Mouse (Mus musculus): ENCODE results near the gene Zbtb43. TPM values are rescaled to one million over a fixed set of nuclear protein-coding genes. Genes with fewer than 3 reads are reported as not detected.

Gene Zbtb43
- polyA plus RNA-seq, 1 experiment from 2014 or later = 35.8 TPM

- H3K9me3 ChIP-seq = no peaks in the 10 kb centered on the region
- WGBS = 25% methylated on average over 2 of the region's 2 CpGs
- H3K27me3 ChIP-seq = no peaks in the 10 kb centered on the region
- no peak overlapping the region for H3K27ac ChIP-seq (replicated peaks)
- H3K4me2 ChIP-seq (replicated peaks) = no peak overlapping the region
- no peaks in the 10 kb centered on the region for H3K36me3 ChIP-seq
- no peak overlapping the region for H3K9ac ChIP-seq (replicated peaks)
- no peak for ATAC-seq (replicated peaks)
- H3K4me1 ChIP-seq = peaks cover 22% of the 10 kb centered on the region
- H3K4me3 ChIP-seq = no peak overlapping the region
Observed at GRCm38 (mm10) chr2:33438377-33438776, 30.0 kb downstream of the Zbtb43 start.

DNA sequence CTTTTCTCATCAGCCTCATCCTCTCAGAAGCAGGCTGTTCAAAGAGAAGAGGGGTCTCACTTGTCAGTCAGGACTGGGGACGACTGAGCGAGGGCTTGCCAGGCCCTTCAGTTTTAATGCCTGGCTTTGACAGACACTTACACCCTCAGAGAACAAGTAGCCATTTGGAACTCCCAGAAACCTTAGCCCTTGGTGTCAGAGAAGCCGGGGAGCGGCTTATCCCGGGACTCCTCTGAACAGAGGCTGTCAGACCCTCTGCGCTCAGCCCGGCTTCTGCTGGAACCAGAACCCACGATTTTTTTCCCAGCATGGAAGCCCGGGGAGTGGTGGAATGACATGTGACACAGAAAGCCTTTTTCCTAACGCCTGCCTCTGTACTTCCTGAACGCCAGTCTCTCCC, 31.2 kb downstream of the Zbtb43 start:
- 33% methylated on average over 11 of the region's 11 CpGs for WGBS
- Histone ChIP-seq H3K4me3 (no peak overlapping the region), H3K36me3 (no peaks in the 10 kb centered on the region), H3K4me1 (peaks cover 22% of the 10 kb centered on the region), H3K27me3 (no peaks in the 10 kb centered on the region), H3K9me3 (no peaks in the 10 kb centered on the region), H3K4me2 (replicated peaks) (no peak overlapping the region), H3K9ac (replicated peaks) (no peak overlapping the region), H3K27ac (replicated peaks) (no peak overlapping the region)
- no peak for ATAC-seq (replicated peaks)

DNA sequence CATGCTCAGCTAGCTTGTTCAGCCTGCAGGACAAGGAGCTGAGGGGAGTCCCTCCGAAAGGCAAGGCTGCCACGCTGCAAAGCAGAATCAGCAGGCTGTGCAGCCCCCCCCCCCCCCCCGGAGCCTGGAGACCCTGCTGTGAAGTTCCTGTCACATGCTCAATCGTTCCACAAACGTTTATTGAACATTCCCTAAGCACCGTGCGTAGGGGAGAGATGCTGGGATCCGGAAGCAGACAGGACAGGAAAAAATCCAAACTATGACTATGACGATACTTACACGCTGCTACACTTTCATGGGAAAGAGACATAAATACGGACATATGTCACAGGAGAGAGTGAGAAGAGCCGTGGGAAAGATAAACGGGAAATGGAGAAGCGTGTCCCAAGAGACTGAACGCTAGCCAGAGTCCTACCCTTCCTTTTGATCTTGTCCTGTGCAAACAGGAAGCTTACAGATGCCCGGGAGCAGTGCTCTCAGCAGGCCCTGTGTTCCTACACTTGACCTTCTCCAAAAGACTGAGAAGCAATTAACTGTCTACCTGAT, 32.3 kb downstream of the Zbtb43 start:
- WGBS = 11% methylated on average over 16 of the region's 16 CpGs
- H3K9ac ChIP-seq (replicated peaks) = 0 out of 2 replicates have a peak overlapping the region, but pooled peaks have one; percentile 13

GRCm38 (mm10) chr2:33435036-33435650, 33.2 kb downstream of the Zbtb43 start:
- no peaks in the 10 kb centered on the region for H3K9me3 ChIP-seq
- H3K4me1 ChIP-seq = peaks cover 24% of the 10 kb centered on the region
- H3K9ac ChIP-seq (replicated peaks) = no peak overlapping the region
- no peak overlapping the region for H3K4me2 ChIP-seq (replicated peaks)
- 38% methylated on average over 8 of the region's 8 CpGs for WGBS
- no peaks in the 10 kb centered on the region for H3K27me3 ChIP-seq
- no peaks in the 10 kb centered on the region for H3K36me3 ChIP-seq
- no peak for ATAC-seq (replicated peaks)
- no peak overlapping the region for H3K27ac ChIP-seq (replicated peaks)
- no peak overlapping the region for H3K4me3 ChIP-seq

More for the DNA sequence above, 32.3 kb downstream of the Zbtb43 start:
- H3K4me3 ChIP-seq = peak overlapping the region; percentile 13; the same call in 1 of the 2 replicates
- no peaks in the 10 kb centered on the region for H3K9me3 ChIP-seq
- 0 out of 2 replicates have a peak overlapping the region, but pooled peaks have one; percentile 9 for H3K27ac ChIP-seq (replicated peaks)
- H3K4me2 ChIP-seq (replicated peaks) = peak overlapping the region; percentile 35
- H3K36me3 ChIP-seq = no peaks in the 10 kb centered on the region
- peaks cover 25% of the 10 kb centered on the region for H3K4me1 ChIP-seq
- H3K27me3 ChIP-seq = no peaks in the 10 kb centered on the region
- 0 out of 2 replicates have a peak, but pooled peaks have one; percentile 31 for ATAC-seq (replicated peaks)

- Histone ChIP-seq H3K4me1 (peaks cover 39% of the 10 kb centered on the region), H3K27me3 (no peaks in the 10 kb centered on the region), H3K36me3 (no peaks in the 10 kb centered on the region), H3K27ac (replicated peaks) (no peak overlapping the region), H3K4me3 (no peak overlapping the region), H3K9ac (replicated peaks) (no peak overlapping the region), H3K9me3 (no peaks in the 10 kb centered on the region), H3K4me2 (replicated peaks) (no peak overlapping the region)
- no peak for ATAC-seq (replicated peaks)
- 61% methylated on average over 5 of the region's 5 CpGs for WGBS
Observed at GRCm38 (mm10) chr2:33432877-33433276, 35.5 kb downstream of the Zbtb43 start.

GRCm38 (mm10) chr2:33430771-33431699, 37.3 kb downstream of the Zbtb43 start, which contains the start of gene Zbtb34:
Zbtb34 (minus strand) TSS chr2:33431324.
- H3K4me3 ChIP-seq = peak within 1 kb of the TSS; percentile 83
- peak within 1 kb of the TSS; percentile 90 for H3K4me2 ChIP-seq (replicated peaks)
- under 1% methylated on average over 89 of the region's 102 CpGs for WGBS
- H3K36me3 ChIP-seq = no peaks in the 10 kb centered on the region
- peak; percentile 69 for ATAC-seq (replicated peaks)
- H3K4me1 ChIP-seq = peaks cover 38% of the 10 kb centered on the region
- H3K9ac ChIP-seq (replicated peaks) = peak within 1 kb of the TSS; percentile 88
- H3K27me3 ChIP-seq = no peaks in the 10 kb centered on the region
- peak within 1 kb of the TSS; percentile 62 for H3K27ac ChIP-seq (replicated peaks)
- H3K9me3 ChIP-seq = no peaks in the 10 kb centered on the region

GRCm38 (mm10) chr2:33430081-33430770, 38.1 kb downstream of the Zbtb43 start:
- peak overlapping the region; percentile 90 for H3K4me2 ChIP-seq (replicated peaks)
- no peaks in the 10 kb centered on the region for H3K36me3 ChIP-seq
- peak overlapping the region; percentile 62; the same call in 1 of the 2 replicates for H3K27ac ChIP-seq (replicated peaks)
- no peaks in the 10 kb centered on the region for H3K9me3 ChIP-seq
- H3K27me3 ChIP-seq = no peaks in the 10 kb centered on the region
- H3K9ac ChIP-seq (replicated peaks) = peak overlapping the region; percentile 88
- peaks cover 32% of the 10 kb centered on the region for H3K4me1 ChIP-seq
- no peak; the same call in 1 of the 2 replicates for ATAC-seq (replicated peaks)
- WGBS = 9% methylated on average over 13 of the region's 13 CpGs
- peak overlapping the region; percentile 83 for H3K4me3 ChIP-seq

- peak overlapping the region; percentile 83; the same call in 1 of the 2 replicates for H3K4me3 ChIP-seq
- 38% methylated on average over 6 of the region's 6 CpGs for WGBS
- H3K36me3 ChIP-seq = peaks cover 2% of the 10 kb centered on the region; the same call in 1 of the 2 replicates
- no peaks in the 10 kb centered on the region for H3K9me3 ChIP-seq
- H3K4me1 ChIP-seq = peaks cover 32% of the 10 kb centered on the region
- H3K27me3 ChIP-seq = no peaks in the 10 kb centered on the region
- H3K4me2 ChIP-seq (replicated peaks) = peak overlapping the region; percentile 90
- no peak overlapping the region for H3K27ac ChIP-seq (replicated peaks)
- no peak for ATAC-seq (replicated peaks)
- H3K9ac ChIP-seq (replicated peaks) = 0 out of 2 replicates have a peak overlapping the region, but pooled peaks have one; percentile 88
Observed at GRCm38 (mm10) chr2:33429339-33429738, 39.0 kb downstream of the Zbtb43 start.

DNA sequence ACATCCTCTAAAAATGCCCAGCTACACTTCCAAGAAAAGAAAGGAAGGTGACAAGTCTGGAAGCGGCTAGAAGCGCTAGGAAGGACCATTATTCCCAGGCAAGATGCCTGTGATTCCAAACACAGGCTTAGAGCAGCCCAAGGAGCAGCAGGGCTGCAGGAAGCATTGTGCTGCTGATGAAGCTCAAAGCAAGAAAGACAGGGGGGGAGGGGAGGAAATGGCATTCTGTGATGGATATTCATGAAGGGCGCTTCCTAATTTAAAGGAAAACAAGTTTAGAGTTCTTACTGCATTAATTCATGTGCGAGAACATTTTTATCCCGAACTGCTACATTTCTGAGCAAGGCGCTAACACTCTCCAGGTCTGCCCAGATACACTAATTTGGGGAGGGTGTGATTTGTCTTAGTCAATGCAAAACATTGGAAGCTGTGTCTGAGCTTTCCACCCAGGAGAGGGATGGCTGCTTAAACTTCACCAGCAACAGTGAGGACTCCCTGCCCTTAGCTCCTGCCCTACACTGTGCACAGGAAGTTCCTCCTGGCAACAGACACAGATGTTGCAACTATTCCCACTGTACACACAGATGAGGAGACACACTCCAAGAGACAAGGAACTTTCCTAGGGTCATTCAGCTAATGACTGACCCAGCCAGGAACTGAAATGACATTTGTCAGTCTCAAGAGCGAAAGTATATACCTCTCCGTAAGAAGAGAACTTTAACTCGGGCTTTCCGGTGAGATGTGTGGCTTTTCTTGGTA, 41.5 kb downstream of the Zbtb43 start:
- no peaks in the 10 kb centered on the region for H3K27me3 ChIP-seq
- H3K9me3 ChIP-seq = no peaks in the 10 kb centered on the region
- ATAC-seq (replicated peaks) = no peak
- WGBS = 61% methylated on average over 10 of the region's 10 CpGs
- peak overlapping the region; percentile 24; the same call in 1 of the 2 replicates for H3K27ac ChIP-seq (replicated peaks)
- peaks cover 10% of the 10 kb centered on the region; the same call in 1 of the 2 replicates for H3K36me3 ChIP-seq
- H3K4me1 ChIP-seq = peaks cover 32% of the 10 kb centered on the region
- H3K9ac ChIP-seq (replicated peaks) = no peak overlapping the region
- H3K4me3 ChIP-seq = no peak overlapping the region
- no peak overlapping the region for H3K4me2 ChIP-seq (replicated peaks)

GRCm38 (mm10) chr2:33417454-33417853, 50.9 kb downstream of the Zbtb43 start:
- WGBS = 87% methylated on average over 4 of the region's 4 CpGs
- Histone ChIP-seq H3K4me3 (no peak overlapping the region), H3K36me3 (0 out of 2 replicates have a peak, but pooled peaks cover 3% of the 10 kb centered on the region), H3K27ac (replicated peaks) (no peak overlapping the region), H3K27me3 (no peaks in the 10 kb centered on the region), H3K4me1 (no peaks in the 10 kb centered on the region), H3K9me3 (no peaks in the 10 kb centered on the region), H3K9ac (replicated peaks) (no peak overlapping the region), H3K4me2 (replicated peaks) (no peak overlapping the region)
- ATAC-seq (replicated peaks) = no peak

DNA sequence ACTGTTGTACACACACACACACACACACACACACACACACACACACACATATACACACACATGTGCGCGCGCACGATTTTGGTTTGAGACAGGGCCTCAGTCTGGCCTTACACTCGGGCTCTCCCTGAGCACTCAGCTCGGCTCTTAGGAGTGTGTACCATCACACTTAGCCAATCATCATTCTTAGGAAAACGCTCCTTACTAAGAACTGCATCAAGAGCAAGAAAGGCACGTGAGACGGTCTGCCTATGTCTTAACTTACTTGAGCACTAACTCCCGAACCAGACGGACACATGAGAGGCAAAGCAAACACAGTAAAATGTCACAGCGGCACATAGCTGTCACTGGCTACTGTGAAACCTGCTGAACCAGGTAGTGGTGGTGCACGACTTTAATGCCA, 54.3 kb downstream of the Zbtb43 start:
- WGBS = 96% methylated on average over 13 of the region's 13 CpGs
- H3K9me3 ChIP-seq = no peaks in the 10 kb centered on the region
- no peak overlapping the region for H3K27ac ChIP-seq (replicated peaks)
- H3K36me3 ChIP-seq = peaks cover 22% of the 10 kb centered on the region; the same call in 1 of the 2 replicates
- ATAC-seq (replicated peaks) = no peak
- H3K4me3 ChIP-seq = no peak overlapping the region
- H3K27me3 ChIP-seq = no peaks in the 10 kb centered on the region
- no peak overlapping the region for H3K4me2 ChIP-seq (replicated peaks)
- no peaks in the 10 kb centered on the region for H3K4me1 ChIP-seq
- no peak overlapping the region for H3K9ac ChIP-seq (replicated peaks)
